Mouse (Mus musculus) liver, adult (tissue): ENCODE measurements at regions not wholly inside any gene's neighbourhood (a gene's known extent, or its start where the extent isn't known, plus 50 kb on each side); places are given as distances from the start of the nearest gene placed in this dataset.

Source experiments
- GATA4 ChIP-seq: IDR thresholded peaks from 2 replicates; pipeline ENCODE4 v1.6.1; 2014; ENCODE audit warnings: mild to moderate bottlenecking, low read length; ENCODE audit not compliant: insufficient replicate concordance

DNA sequence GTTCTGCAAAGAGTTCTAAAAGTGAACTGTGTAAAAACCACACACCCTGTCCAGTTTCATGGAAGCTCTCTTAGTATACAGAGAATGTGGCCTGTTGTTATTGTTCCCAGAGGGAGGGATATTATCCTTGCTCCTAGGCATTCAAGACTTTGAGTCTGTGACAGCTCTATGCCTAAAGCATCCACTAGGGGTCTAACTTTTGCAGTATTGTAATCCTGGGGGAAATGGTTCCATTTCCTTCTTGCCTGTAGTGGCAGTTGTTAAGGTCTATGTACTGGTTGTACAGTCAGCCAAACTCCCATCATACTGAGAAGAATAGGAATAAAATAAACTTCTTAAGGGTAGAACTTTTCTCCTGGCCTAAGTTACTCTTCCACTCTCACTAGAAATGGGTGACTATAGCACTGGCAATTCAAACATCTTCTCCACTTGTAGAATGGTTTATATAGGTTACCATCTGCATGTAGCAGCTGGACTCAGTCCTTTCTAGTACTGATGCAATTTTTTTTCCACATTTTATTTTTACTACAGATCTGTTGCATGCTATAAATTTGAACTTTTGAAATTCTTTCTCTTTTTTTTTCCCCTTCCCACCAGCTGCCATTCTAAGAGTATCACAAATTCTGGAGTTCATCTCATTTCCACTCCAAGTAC is 51.4 kb upstream of the Dpt start:
- TF ChIP-seq GATA4 = no peak

GRCm38 (mm10) chr1:164744499-164744898 is 51.9 kb upstream of the Dpt start:
- TF ChIP-seq GATA4 = no peak

DNA sequence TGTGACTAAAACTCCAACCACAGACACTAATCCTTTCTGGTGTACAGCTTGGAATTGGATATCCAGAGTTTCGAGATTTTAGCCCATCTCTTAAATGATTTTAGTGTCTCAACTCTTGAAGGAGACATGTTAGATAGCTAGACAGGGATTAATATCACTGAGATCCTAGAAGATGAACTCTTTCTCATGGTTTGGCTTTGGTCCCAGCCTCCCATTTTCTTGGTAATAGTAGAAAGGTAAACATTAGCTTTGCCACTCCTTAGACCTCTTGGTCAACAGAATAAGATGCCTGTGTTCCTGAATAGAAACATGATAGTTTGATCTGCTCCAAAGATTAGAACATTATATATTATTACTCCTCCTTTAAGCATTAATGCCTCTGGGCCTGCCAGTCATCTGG is 60.8 kb upstream of the Dpt start:
- TF ChIP-seq GATA4 = no peak

DNA sequence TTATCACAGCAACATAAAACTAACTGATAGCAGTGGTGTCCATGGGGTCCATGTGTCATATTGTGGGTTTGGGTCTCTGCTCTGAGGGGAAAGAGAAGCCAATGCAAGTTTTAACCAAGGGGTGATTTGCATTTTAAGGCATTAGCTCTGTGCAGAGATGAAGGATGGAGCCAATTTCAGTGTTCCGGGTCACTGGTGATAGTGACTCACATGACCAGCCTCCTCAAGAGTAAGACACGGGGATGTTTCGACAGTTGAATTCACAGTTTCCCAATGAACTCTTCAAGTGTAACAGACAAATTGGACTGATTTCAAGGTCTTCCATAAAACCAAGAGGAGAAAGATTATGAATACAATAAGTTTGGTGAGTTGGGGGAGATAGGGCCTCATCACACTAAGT is 62.7 kb upstream of the Dpt start:
- TF ChIP-seq GATA4 = no peak

DNA sequence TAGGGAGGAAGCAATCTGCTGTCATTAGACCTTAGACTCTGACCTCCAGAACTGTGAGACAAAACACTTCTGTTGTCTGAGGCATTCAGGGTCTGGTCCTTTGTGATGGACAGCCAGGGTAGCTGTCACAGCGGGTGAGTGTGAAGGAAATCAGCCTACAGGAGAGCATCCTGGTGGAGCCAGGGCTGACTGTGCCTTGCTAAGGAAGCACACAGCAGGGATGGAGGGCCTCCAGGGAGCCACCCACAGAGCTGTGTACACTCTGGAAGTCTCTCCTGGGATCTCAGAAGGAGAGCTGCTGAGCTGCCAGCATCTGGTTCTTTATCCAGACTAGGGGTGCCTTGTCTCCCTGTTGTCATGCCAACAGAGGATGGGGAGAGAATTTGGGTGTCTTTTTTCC is 74.4 kb upstream of the Dpt start:
- no peak for TF ChIP-seq GATA4

GRCm38 (mm10) chr1:164714905-164715304 is 81.5 kb upstream of the Dpt start:
- TF ChIP-seq GATA4 = no peak

DNA sequence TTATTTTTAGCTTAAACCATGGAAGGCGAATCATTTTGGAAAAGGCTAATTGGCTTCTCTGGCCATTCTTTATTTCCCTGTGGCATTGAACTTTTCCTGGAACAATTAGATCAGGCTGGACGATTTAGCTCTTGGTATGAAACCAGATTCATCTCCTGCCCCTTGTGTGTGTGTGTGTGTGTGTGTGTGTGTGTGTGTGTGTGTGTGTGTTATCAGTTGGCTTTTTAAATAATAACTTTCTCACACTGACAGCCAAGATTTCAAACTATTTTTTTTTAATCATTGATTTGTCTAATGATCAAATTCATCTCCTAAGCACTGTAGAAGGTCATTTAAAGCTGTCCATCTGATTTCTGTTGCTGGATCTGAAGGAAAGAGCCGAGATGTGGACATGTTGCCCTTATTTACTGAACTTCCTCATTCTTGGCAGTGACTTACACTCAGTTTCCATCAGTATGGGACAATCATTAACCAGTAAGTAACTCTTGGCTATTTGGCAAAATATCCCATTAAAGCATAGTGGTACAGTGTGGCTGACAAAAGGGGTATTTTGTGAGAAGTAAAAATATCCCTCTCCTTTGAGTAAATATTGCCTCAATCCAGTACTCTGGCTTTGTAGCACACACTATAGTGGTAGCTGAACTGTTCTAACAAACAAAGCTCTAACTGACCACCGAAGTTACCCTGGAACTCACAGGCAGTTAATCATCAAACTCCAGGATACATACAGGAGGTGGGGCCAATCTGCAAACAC is 82.5 kb upstream of the Dpt start:
- peak; percentile 96 for TF ChIP-seq GATA4

GRCm38 (mm10) chr1:164712514-164712913 is 83.9 kb upstream of the Dpt start:
- TF ChIP-seq GATA4 = no peak

GRCm38 (mm10) chr1:164704397-164705091 is 91.9 kb upstream of the Dpt start:
- no peak for TF ChIP-seq GATA4

DNA sequence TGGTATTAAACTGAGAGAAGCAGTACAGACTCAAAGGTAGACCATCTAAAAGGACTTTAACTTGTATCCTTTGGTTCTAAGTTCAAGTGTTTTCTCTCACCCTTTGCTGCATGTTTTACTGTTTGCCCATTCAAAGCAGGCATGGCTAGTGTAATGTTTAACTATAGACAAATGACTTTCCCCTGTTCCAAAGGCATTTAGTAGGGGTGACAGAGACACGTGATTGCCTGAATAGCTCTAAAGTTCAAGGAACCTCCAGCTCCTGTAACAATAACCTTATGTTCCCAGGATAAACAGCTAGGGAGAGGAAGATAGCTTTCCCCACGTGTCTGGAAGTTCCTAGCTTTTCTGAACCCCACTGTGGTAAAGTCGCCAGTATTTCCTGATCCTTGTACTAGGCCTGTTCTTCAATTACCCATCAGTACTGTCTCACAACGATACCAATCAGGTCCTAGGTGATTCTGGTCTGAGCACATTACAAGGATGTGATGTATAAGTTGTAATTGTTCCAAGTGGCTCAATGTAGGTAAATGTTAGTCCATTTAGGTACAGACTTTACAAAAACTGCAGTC is 92.8 kb upstream of the Dpt start:
- no peak; the same call in 1 of the 2 replicates for TF ChIP-seq GATA4

DNA sequence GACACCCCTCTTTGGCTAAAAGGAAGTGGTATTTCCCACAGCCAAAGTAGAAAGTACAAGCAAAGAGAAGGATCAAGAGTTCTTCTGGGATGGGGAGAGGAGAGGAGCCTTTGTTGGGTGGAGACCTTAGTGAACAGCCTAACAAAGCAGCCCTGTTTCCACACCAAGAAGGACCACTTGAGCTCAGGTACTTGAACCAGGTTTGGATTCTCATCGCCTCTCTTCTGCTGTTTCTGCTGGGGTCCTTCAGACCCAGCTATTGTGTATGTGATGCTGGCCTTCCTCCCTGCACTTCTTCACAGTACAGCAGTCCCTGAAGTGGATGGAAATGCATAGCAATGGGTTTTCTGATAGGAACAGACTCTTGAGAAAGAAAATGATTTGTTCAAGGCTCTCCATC is 106.4 kb upstream of the Dpt start:
- no peak for TF ChIP-seq GATA4

DNA sequence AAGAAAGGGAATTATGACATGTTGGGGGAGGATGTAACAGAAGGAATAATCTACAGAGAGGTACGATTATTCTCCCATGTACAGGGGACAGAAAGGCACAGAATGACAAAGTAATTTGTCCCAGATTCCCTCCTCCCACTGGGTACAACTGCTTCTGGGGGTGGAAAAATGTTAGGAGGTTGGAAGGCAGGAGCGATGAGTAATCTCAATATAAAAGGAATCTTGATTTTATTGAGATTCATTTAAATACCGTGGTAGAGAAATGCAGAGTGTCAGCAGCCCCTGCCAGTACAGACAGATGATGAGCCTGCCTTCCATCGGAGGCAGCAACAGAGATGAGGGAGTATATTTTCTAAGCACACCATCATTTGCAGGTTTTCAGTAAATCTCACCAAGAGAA is 107.1 kb upstream of the Dpt start:
- TF ChIP-seq GATA4 = no peak

- TF ChIP-seq GATA4 = no peak
Measured at GRCm38 (mm10) chr1:164684437-164684836, 112.0 kb upstream of the Dpt start.

GRCm38 (mm10) chr1:164683788-164684187 is 112.7 kb upstream of the Dpt start:
- TF ChIP-seq GATA4 = no peak

- no peak for TF ChIP-seq GATA4
Measured at GRCm38 (mm10) chr1:164682867-164683599, 113.4 kb upstream of the Dpt start.
